Mouse (Mus musculus) 3T3-L1 (cell line): ENCODE results near the gene Yjefn3.
"Not testable (repeated sequence)": the region's sequence is repeated elsewhere in the genome, so short reads cannot be mapped to it uniquely, and the experiment has no call there.

Experiments
- DNase-seq: peaks from one replicate; pipeline ENCODE4 v3.0.0-alpha.2; 2015; ENCODE audit warnings: low read depth, low spot score

Gene Yjefn3

DNA sequence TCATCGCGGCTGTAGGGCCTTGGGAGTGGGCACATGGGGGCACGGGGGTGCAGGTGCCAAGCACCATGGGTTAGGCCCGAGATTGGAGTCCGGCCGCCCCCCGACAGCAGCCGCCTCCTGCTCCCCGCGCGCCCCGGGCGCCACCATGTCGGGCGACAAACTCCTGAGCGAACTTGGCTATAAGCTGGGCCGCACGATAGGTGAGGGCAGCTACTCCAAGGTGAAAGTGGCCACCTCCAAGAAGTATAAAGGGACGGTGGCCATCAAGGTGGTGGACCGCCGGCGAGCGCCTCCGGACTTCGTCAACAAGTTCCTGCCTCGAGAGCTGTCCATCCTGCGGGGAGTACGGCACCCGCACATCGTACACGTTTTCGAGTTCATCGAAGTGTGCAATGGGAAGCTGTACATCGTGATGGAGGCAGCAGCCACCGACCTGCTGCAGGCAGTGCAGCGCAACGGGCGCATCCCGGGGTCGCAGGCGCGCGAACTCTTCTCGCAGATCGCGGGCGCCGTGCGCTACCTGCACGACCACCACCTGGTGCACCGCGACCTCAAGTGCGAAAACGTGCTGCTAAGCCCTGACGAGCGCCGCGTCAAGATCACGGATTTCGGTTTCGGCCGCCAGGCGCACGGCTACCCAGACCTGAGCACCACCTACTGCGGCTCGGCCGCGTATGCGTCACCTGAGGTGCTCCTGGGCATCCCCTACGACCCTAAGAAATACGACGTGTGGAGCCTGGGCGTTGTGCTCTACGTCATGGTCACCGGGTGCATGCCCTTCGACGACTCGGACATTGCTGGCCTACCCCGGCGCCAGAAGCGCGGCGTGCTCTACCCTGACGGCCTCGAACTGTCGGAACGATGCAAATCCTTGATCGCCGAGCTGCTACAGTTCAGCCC lies at the start of gene Yjefn3, which contains the start of the genes Tssk6 and Ndufa13:
TSS of gene Yjefn3 (minus strand) at position 550 of the 900 bp plus-strand sequence.
TSS of gene Tssk6 (plus strand) at position 22 of the 900 bp plus-strand sequence.
TSS of gene Ndufa13 (minus strand) at position 396 of the 900 bp plus-strand sequence.
- DNase-seq, result no peak

DNA sequence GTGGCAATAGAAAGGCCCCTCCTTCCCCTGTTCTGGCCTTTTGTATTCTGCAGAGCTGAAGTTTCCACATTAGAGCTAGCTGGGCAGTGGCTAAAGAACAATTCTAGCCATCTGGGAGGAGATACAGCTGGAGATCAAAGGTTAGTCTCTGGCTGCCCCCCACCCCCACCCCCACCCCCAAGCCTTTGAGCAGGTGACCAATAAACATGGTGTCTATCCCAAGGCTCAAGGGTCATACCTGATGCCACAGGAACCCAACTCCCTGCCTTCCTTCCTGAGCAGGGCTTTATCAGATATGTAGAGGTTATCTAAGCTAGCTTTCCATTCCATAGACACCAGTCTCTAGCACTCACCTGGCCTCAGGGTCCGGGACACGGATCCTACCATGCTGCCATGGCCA lies 47.8 kb upstream of the Yjefn3 start:
- DNase-seq, result no peak

DNA sequence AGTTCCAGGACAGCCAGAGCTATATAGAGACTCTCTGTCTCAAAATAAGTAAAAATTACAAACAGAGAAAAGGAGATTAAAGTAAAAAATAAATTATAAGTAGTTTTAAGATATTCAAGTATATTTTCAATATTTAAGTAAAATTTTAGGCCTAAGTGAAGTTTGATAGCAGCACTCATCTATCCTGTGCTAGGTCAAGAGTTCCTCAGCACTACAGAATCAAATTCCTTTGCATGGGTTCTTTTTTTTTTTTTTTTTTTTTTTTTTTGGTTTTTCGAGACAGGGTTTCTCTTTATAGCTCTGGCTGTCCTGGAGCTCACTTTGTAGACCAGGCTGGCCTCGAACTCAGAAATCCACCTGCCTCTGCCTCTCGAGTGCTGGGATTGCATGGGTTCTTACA lies 40.0 kb upstream of the Yjefn3 start:
- DNase-seq, result not testable (repeated sequence)

DNA sequence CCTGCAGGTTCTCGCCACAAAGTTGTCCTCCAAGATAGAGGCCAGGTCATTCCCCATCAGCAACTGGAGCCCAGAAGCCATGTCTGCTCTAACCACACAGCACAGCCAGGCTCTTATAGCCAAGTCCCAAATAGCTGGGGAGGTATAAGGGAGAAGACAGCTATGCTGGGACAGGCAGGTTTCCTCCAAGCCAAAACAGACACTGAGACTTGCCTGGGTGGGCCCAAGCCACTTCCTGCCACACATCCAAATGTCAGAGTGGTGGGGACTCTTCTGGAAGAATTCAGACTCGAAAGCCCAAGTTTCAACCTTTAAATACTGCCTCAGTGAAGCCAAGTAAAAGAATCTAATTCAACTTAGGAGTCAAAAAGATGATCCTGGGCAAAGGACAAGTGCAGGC lies 37.9 kb upstream of the Yjefn3 start:
- no peak for DNase-seq

DNA sequence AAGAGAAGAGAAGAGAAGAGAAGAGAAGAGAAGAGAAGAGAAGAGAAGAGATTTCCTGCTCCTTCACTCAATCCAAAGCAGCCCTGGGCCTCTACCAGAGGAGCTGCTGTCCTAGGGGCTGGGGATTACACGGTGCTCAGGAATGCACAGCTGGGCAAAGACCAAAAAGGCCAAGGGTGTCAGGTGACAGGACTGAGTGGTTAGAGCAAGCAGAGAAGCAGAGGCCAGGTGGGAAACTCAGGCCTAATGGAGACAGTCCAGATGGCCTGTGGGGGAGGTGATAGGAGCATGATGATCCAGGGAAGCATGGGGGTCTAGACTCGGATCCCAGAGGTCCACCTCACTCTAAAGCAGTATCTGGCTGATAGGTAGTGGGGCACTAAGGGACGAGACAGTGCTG lies 37.1 kb upstream of the Yjefn3 start:
- DNase-seq, result peak; percentile 98

DNA sequence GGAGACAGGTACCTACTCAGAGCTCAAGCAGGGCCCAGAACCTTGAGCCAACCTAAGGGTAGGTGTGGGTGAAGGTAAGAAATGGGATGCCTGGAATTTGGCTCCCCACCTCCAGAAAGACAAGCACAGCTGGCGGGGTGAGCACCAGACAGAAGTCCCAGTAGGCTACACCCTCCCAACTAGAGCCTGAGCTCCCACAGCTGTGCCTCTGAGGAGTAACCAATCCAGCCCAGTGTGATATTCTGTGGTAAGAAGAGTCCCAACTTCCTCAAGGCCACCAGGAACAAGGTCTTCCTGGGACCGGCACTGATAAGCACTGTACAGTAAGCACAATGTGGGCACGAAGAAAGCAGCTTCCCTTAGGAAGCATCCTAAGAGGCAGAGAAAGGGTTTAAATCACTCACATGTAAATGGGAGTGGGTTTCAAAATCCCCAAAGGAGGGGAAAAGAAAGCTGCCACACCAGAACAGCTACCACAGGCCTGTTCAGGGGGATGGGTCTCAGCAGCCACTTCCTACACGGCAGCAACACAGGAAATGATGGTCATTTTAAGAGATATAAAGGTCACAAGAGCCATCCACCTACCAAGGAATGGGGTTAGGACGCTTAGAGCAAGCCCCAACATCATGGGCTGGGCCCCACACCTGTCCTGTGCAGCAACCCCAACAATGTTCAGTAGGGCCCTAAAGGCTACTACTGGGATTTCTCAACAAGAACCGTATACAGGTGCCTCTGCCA lies 35.9 kb upstream of the Yjefn3 start:
- no peak for DNase-seq

DNA sequence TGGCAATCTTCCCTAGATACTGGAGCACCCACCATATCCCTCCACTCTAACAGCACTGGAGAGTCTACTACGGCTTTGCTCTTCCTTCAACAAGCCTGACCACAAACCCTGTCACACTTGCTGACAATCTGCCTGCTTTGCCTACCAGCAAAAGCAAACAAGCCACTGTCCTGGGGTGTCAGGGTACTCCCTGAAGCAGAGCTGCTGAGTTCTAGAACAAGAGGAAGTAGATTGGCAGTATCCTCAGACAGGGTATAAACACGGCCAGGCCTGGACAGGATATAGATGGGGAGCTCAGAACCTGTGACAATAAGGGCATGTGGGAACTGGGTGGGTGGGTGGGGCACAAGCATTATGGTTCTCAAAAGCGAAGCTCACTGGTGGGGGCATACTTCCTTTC lies 35.0 kb upstream of the Yjefn3 start:
- DNase-seq, result no peak

DNA sequence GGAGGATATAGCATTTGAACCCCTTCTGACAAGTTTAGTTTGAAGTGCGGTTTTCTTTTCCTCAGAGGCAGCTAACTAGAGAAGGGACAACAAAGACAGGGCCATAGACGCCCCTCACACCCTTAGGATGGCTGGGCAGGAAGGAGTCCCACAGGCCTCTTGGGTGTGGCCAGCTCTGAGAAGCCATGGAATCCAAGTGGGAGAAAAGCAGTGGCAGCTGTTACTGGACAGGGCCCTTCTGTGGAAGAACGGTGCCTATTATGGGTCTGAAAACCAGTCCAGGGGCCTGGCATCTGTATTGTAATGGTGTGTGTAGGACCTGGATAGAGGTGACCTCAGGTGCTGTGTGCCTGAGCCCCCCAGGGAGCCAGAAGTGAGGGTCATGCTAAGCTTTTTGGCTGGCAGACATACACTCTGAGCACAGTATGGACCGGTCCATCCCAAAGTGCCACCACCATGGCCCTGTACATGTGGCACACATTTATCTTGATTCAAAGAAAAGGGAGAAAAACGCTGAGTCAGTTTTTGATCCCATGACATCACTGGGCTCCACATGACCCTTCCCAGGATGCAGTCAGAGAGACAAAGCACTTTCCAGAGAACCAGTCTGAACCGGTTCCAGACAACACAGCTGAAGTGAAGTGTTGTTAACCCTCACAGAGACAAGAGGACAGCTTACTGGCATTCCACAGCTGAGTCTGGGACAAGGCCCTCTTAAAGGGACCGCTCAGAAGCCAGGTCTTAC lies 33.7 kb upstream of the Yjefn3 start:
- DNase-seq, result peak; percentile 95

DNA sequence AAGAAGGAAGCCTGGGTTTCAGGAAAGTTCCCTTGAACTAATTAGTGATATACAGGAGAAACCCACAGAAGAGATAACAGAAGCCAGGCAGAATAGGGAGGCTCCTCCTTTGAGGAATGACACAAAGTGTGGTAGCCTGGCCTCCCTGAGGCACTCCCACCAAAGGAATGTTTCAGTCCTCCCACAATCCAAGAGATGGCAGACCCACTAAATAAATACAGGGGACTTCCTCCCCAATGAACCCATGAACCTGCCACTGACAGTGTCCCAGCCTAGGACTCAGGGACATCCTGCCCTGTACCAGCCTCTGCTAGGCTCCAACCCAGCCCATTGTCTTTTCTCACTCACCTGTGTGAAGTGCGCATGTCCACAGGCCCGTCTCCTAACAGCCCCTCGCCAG lies 32.9 kb upstream of the Yjefn3 start:
- peak; percentile 41 for DNase-seq

DNA sequence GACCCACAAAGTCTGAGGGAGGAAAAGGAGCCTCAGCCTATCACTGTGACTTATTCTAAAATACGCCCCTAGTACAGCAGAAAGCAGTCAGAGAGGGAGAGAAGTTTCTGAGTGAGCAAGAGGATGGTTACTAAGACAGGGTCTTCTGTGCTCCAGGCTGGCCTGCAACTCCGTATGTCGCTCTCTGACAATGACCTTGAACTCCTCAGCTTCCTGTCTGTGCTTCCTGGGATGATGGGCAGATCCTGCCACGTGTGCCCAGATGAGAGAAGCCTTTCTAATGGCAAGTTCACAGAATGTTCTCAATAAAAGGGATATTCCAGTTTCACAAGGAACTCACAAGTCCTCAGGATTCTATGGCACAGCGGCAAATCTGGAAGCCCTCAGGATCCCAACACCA lies 32.1 kb upstream of the Yjefn3 start:
- no peak for DNase-seq

DNA sequence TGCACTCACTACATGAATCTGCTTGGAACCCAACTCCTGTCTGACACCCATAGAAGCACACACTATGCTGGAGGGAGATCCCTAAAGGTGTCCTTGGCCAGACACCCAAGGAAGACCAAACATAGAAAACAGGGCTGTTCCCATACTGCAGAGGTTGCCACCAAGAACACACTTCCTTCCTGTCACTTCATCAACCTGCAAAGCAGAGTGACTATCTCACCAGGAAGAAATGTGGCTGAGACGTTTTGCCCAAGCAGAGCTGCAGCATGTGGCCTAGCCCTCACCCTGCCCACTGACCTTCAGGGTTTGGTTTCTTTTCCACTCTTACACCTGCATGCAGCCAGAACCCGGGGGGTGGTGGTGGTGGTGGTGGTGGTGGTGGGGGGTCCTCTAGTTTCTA lies 31.3 kb upstream of the Yjefn3 start:
- DNase-seq, result no peak

DNA sequence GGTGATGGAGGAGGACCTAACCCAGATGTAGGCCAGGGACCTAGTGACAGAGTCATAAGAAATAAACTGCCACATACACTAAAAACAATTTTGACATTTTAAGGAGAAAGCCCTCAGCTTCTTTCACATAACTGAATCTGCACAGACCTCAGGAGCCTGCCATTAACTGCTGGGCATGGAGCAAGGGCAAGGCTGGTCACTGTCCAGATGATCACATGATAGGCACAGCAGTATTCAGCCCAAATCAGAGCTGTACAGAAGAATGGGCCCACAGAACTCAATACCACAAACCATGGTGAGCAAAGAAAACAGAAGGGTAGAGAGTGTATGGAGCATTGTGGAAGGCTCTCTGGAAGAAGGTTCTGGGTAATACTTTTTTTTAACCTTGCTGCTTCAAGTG lies 24.4 kb upstream of the Yjefn3 start:
- no peak for DNase-seq

DNA sequence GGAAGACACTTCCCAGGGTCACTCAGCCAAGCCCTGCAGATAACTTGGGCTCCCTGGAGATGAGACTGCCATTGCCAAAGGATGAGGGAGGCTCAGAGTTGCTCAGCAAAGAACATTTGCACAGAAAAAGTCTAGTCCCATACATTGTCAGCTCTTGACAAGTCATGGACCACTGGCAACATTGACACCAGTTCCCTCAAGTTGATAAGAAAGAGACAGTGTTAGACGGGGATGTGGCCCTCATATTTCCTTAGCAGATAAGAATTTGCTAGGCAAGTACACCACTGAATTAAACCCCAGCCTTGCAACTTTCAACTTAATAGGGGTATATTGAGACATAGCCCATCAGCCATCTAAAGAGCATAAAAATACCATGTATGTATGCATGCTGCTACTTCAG lies 21.5 kb upstream of the Yjefn3 start:
- no peak for DNase-seq

DNA sequence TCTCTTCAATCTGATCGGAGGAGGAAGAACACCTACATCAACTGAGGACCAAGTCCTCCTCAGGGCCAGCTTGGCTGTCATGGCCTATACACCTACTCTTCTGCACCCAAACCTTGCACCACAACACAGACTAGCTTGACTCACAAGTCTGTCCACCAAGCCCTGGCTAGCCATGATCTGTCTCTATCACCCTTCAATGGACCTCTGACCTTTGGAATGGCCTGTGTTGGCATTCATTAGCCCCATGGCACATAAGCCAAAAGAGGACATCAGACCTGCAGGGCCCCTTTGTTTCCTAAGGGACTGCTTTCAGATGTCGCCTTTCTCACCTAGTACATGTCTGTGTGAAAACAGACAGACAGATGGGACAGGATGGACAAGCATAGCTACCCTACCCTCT lies 18.6 kb upstream of the Yjefn3 start:
- DNase-seq, result no peak

DNA sequence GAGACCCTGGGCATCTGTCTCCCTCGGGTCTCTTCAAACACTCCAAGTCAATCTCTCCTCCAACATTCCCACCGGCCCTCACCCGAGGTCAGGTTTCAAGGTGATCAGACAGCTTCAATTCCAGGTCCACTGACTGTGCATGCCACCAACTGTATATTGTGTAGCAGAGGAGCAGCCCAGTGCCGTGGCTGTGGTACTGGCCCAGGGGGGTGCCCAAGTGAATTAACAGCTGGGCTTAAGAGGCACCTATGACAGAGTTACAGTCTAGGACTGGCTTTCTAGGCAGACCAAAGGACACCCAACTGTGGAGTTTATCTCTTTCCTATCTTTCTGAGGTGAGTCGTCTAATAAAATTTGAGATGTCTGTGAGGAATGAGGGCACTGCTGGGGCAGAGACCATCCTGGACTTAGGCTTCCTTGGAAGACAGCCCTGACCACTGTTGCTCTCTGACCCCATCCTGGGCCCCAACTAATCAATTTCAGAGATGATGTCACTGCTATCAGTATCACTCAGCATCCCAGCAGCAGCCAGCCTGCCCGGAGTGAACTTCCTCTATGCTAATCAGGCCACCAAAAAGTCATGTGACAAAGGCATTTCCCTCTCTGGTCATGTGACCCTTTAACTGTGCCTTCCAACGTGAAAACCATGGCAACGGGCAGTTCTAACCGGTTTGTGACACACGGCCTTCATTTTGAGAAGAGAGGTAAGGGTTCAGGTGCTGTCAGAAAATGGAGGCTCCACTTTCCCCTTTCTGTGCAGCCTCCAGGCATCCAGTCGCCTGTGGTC lies 17.6 kb upstream of the Yjefn3 start:
- peak; percentile 85 for DNase-seq

DNA sequence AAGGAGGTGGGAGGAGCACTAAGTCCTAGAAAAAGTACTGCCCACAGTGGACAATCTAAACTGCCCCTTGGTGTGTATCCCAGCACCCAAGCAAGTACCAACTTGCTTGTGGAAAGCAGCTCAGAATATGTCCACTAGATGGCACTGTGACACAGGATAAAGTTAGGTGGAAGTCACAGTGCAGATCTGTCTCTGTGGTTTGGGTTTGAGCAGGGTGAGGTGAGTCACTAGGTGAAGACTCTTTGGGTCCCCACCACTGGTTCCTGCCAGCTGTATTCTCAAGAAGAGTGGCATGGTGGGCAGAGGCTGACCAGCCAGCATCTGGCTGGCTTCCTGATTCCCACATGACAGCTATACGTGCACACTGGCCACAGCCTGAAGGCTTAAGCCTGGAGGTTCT lies 16.5 kb upstream of the Yjefn3 start:
- peak; percentile 98 for DNase-seq

DNA sequence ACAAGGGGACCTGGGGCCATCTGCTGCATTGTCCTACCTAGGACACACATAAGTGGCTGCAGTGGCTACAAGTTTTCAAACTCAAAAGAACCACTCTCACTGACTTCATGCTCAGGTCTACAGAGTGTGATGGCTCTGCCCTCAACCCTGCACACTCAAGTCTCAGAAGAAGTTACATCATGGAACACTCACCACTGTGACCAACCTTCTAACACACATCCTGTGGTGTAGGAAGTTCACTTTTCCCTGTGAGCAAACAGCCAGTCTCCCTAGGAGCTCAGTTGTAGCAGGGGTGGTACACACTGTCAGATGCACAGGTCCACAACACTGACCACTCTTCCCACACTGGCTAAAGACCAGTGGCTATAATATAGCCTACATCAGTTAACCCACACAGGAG lies 16.0 kb upstream of the Yjefn3 start:
- DNase-seq, result no peak

DNA sequence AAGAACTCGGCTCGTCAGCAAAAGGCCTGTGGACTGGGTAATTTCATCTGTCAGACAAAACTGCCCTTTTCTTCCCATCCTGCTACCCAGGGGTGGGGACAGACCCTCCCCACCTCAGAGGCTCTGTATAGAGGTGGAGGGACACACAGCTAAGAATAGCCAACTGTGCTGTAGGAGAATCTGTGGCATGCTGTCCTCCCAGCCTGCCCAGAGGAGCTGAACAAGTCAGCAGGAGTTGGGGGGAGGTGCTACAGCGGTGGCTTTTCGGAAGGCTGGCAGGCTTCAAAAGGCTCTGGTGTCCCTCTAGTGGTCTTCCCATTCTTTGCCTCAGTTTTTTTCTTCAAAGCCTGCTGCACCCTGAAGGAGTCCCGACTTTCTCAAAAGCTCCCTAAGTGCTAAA lies 13.2 kb upstream of the Yjefn3 start:
- peak; percentile 51 for DNase-seq

DNA sequence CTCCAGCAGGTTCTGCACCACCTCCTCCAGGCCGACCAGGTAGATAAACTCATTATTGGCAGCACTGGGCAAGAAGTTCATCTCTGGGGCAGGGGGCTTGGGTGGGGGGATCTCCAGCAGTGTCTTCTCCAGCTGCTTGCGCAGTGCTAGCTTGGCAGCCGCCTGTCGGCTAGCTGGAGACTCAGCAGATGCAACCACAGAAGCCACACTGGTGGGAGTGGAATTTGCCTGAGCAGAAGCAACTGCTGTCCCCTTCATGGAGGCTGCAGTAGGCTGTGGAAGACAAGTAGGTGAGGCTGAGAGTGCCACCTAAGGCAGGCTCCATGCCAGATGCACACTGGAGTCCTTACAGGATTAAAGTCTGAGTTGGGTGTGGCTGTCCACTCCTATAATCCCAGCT lies 12.0 kb upstream of the Yjefn3 start:
- no peak for DNase-seq

DNA sequence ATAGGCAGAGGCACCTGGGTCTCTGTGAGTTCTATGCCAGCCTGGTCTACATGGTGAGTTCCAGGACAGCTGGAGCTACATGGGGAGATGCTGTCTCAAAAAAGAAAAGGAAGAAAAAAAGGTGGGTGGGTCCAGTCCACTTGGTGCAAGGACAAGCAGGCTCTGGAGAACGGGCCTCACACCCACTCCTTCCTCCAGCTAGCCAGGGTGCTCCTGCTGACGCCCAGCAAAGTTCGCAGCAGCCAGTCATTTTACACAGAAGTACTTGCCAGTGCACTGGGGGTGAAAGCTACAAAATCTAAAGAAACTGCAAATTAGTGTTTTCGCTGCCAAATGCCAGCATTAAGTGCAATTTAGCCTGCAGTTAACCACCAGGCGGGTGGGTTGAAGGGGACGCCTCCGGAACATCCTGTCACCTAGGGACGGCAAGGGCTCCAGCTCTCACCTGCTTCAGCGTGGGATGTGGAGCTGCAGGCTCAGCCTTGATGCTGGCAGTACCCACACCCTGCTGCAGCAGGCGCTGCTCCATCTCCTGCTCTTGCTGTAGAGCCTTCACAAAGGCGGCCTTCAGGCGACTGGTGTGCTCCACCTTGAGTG lies 10.1 kb upstream of the Yjefn3 start:
- no peak for DNase-seq

DNA sequence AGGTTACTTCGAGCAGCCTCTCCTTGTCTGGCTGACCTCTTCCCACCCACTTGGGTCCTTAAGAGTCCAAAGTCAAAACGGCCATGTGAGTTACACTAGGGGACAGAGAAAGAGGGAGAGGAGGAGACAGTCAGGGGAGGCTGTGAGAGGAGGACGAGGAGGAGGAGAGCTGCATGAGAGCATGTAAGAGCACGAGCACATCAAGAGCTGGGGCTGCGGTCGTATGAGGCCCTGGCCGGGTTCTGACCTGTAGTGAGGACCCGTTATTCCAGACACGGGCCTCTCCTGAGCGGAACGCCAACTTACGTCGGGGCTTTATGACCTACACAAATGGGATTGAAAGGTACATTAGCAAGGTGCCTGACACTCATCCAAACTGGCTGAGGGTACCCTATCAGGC lies 9.4 kb upstream of the Yjefn3 start:
- DNase-seq, result no peak
